Mouse (Mus musculus): Measurements from ENCODE around the gene Ppil1.

Ppil1 gene

DNA sequence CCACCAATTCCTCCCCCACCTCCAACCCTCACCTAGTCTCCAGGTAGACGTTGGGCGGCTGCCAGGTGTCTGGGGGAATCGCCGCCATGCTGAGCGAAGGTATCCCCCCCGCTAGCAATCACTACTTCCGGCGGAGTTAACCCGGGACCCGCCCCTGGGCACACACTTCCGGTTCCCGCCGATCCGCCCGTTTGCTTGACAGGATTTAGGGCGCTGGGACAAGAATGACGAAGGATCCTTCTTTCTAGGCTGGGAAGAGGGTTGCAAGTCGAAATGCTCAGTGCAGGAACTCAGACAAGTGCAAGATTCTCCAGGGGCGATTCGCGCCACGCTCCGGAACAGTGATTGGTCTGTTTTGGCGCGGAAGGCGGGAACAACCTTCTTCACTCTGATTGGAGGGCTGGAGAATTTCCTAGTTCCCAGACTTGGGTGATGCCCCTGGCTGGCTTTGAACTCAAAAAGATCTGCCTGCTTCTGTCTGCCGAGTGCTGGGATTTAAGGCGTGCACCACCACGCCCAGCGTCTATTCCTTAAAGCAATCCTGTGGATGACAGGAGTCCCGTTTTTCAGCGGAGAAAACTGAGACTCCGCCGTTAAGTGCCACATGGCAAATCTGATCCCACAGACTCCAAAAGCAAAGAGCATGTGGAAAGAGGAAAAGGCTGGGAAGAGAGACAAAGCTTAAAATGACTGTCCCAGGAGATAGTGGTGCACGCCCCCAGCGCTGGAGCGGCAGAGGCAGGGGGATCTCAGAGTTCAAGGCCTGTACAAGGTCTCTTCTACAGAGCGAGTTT, at the start of gene Ppil1:
Gene Ppil1, minus strand, starts transcription at position 347 of the 794 bp plus-strand sequence.
- peak; percentile 69 for DNase-seq

DNA sequence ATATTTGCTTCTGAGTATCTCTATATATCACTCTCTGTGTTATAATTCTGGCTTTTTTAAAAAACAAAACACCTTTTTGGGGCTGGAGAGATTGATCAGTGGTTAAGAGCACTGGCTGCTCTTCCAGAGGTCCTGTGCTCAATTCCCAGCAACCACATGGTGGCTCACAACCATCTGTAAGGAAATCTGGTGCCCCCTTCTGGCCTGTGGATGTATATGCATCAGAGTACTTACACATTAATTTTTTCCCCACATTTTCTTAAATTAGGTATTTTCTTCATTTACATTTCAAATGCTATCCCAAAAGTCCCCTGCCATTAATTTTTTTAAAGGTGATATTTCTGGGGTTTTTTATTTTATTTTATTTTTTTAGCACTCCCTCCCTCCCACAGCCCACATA, 49.3 kb upstream of the Ppil1 start:
- no peak for DNase-seq

DNA sequence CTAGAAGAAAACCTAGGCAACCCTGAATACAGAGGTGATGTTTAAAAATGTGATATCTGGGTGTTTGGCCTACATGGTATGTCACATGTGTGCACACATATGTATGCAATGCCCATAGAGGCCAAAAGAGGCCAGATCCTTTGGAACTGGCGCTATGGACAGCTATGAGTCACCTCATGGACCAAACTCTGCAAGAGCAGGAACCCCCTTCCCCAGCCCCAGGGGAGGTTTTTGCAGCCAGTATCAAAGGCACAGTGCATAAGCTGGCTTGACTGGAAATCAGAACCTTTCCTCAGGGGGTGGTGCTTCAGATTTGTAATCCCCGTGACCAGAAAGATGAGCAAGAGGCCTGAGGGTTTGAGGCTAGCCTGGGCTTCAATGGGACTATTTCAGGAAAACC, 48.1 kb upstream of the Ppil1 start:
- DNase-seq = no peak

DNA sequence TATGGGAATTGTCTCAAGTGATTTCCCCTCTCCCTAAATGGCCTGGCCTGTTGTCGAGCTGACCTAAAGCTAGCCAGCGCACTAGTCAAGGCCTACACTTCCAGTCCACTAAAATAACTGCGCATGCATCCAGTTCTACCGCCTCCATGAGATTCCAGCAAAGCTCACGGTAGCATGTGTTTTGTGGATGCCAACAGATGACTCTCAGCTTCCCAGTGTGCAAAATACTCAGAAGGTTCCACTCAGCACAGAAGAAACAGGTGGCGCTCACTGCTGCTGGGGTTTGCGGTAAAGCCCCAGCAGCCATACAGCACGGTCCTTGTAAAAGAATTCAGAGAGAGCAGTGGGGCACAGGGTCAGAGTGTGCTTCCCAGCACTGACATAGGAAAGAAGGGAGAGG, 47.6 kb upstream of the Ppil1 start:
- DNase-seq = peak; percentile 65

DNA sequence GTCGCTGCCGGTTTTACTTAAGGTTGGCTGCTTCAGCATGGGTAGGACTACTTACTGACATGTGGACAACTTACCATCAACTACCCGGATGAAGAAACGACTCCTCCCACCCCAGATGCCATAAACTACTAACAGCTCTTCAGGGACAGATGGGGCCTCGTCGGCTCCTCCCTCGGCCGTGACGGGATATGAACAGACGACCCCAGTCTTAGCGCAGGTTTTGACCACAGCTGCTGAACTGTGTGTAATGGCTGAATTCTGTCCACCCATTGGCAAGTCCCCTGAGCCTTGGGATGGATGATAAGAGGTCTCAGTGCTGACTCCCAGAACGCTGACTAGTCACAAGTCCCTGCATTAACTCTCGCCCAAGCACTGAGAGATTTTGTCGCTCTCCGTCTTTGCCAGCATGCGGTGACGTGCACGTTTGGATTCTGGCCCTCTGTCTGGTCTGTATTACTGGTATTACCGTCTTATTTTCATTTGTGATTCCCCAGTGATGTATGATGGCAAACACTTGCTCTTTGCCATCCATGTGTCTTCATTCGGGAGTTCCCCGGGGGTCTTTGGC, 46.2 kb upstream of the Ppil1 start:
- DNase-seq = no peak

DNA sequence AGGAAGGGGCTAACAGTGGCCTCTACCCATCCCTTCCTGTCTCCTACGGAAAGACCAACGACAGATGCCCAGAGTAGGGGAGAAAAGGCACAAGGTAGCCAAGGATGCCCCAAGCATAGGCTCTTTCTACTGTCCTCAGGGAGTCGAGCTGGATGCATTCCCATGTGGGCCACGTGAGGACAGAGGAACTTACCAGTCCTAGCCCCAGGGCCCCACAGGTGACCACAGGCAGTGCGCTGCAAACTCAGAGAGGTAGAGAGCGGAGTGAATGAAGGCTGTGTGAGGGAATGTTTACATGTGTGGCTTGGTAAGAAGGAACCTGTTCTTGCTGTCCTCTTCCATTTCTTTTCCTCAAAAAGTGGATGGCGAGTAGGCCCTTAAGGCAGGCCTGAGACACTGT, 41.9 kb upstream of the Ppil1 start:
- no peak for DNase-seq

DNA sequence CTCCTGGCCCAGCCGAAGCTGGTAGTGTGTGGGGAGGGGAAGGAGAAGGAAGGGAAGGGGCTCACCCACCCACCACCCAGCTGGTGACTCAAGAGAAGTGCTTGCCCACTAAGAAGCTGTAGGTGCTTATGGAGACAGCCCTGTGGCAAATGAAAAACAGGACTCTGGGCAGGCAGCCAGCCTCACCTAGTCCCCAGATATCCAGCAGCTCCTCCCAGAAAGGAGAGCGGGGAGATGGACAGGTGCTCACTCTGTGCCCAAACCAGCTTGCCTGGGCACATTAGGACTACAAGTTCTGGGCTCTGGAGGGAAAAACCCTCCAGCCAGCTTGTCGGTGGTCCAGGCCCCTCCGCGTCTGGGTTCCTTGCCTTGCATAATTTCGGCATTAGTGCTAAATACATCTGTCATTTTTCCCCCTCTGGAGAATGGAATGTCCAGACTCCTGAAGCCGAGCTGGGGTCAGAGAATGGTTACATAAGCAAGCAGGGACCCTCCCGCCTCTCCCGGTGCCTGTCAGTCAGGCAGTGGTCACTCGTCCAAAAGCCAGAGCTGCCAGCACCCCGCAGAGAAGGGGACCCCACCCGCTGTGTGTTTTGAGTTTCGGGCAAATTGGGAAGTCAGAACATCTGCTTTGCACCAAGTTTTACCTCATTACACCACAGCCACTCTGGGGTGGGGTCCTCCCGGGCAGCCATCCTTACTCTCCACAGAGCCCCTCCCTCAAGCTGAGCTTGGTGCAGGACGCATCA, 41.2 kb upstream of the Ppil1 start:
- DNase-seq = no peak

DNA sequence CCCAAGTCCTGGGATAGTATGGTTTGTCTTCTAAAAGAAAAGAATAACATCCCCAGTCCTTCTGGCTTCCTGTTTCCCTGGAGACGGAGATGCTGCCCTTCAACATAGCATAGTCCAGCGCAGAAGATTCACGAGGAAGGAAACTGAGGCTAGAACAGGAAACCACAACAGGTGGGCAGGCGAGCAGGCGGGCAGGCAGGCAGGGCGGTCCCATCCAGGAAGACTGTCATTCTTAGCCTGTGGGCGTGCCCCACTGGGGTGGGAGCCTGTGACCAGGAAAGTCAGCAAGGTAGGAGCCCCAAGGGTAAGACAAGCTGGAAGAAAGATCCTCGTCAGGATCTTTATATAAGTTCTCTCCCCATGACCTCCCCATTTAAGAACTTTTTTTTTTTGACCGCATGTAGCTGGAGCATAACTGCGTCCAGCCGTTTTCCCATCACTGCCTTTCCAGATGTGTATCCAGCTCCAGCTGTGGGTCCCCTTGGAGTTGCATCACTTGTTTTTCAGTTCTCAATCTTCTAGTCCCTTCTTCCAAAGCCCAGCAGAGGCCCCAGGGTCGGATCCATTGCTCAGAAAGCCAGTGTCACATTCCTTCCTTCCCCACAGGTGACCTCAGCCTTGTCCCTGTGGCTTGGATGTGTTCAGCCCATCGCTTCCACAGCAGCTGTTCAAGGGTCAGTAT, 40.5 kb upstream of the Ppil1 start:
- DNase-seq = no peak

DNA sequence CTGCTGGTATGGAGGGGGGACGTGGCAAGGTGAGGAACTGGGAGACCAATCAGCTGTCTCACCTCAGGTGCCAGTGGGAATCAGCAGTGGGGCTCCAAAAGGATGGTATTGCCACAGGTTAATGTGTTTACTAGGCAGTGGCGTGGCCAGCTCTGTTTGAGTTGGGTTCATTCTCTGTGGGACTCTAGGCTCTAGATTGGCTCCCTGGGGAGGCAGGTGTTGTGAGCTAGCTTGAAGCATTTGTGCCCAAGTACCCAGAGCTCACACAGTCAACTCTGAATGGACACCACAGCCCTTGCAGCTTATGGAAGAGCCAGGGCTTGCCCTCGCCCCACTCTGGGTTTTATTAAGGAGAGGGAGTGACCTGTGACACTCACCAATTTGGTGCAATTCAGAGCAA, 39.9 kb upstream of the Ppil1 start:
- no peak for DNase-seq

DNA sequence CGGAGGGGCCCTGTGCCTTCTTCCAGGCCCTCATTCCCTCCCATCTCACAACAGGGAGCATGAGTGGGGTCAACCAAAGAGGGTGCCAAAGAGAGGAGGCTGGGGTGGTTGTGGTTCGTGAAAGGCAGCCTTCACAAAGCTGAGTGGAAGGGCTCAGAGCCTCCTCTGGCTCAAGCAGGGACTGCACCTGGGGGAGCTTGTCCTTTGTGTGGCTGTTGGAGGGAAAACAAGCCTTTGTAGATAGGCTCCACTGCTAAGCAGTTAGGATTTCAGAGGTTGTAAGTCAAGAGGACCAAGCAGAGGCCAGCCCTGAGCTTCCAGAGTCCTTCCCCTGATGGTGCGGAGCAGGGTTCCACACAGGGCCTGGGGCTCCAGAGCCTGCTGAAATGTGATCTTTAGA, 39.1 kb upstream of the Ppil1 start:
- no peak for DNase-seq

DNA sequence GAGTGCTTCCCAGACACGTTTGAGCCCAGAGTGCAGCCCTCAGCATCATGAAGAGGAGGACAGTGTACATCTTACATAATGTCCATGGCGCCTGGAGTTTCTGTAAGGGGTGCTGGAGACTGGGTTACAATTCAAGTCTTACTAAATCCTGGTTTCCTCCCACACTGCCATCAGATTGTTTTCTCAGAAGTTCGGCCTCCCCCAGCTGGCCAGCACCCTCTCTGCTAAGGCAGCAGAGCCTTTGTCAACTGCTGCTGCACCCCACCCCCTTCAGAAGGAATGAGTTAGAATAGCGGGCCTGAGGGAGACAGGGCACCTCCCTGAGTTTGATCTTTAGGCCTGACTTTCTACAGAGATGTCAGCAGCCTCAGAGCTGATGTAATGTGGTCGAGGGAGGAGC, 38.2 kb upstream of the Ppil1 start:
- no peak for DNase-seq

DNA sequence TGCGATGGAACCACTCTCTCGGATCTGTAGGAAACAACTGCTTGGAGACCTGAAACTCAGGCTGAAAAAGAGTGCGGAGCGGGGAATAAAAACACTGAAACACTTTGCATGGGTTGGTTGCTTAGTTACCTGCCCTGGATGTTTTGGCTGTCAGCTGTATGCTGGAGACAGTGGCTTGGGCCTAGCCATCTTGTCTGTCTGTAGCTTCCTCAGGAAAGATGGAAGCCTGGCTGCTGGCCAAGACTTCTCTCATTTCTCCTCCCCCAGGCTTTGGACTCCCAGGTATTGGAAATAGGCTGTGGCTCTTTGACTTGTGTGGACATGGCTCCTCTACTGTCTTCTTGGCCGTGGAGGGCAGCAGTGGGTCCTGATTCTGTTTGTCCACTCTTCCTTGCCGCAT, 37.4 kb upstream of the Ppil1 start:
- no peak for DNase-seq

DNA sequence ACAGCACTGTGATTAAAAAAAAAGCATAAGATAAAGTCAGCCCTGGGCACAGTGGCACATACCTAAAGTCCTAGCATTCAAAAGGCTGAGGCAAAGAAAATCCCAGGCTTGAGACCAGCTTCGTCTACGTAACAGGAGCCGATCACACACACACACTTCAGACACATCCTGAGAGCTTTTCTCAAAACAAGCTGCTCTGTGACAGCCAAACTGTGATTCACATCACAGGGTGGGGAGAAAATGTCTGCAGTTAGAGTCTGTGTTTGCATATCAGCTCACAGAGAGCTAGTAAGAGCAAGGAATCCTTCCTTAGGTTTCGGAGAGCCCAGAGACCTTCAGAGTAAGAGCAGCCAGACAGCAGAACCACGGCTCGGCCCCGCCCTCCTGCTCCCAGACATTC, 36.9 kb upstream of the Ppil1 start:
- no peak for DNase-seq

DNA sequence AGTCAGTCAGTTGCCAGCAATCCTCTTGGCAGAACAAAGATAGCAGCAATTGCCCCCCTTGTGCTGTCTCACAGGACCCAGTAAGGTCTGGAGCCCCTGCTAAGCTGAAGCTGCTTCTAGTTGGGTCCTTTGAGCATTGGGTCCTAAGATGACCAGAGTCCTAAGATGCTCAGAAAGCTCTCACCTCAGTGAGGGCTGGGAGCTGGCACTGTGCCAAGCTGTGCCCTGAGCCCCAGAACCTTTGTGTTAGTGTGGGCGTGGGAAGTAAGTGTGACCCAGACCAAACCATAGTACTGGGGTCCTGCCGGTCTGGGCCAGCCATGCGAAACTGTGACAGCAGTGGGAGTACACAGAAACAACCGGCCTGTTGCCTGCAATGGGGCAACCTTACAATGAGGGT, 35.3 kb upstream of the Ppil1 start:
- no peak for DNase-seq

DNA sequence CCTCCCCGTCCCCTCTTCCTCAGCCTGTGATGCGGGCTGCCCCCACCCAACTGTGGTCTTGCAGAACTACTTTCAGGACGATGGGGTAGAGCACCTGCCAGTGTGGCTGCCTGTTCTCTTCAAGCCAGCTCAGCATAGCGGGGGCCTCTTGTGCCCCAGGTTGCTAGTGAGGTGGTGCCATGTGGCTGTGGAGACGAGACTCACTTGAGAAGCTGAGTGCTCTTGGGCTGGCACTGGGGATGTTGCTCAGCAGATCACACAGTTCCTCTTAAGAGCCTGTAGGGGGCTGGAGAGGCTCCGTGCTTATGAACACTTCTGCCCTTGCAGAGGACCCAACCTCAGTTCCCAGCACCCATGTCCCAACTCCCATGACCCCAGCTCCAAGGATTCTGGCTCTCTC, 33.8 kb upstream of the Ppil1 start:
- no peak for DNase-seq

DNA sequence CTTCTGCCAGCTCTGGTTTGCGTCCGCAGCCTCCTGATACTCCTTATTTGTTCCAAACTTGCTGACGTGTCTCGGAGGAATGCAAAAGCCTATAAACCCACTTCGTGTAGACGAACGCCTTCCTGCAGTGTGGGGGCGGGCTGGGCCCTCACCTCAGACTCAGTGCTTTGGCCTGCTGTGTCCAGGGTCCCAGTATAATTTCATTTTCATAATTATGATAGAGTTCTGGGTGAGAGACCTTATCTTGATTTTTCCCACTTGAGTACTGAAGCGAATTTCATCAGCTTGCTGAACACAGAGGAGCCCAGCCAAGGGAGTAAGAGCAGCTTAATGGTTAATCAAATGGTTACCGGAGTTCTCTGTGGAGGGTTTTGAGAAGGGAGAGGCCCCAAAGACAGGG, 33.3 kb upstream of the Ppil1 start:
- DNase-seq = no peak

DNA sequence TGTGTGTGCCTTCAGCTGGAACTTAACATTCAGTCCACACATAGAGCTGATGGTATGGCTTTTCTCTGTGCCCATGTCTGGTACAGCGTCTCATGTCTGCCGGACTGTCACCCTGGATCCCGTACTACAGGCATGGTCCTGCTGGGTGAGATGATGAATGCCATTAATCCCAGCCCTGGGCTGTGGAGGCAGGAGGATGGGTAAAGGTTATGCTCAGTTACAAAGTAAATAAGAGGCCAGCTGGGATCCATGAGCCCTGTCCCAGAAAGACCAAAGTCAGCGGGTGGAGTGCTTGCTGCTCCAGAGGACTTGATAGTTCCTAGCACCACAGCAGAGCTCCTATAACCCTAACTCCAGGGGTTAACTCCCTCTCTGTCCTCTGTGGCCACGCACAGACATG, 31.8 kb upstream of the Ppil1 start:
- DNase-seq = no peak

DNA sequence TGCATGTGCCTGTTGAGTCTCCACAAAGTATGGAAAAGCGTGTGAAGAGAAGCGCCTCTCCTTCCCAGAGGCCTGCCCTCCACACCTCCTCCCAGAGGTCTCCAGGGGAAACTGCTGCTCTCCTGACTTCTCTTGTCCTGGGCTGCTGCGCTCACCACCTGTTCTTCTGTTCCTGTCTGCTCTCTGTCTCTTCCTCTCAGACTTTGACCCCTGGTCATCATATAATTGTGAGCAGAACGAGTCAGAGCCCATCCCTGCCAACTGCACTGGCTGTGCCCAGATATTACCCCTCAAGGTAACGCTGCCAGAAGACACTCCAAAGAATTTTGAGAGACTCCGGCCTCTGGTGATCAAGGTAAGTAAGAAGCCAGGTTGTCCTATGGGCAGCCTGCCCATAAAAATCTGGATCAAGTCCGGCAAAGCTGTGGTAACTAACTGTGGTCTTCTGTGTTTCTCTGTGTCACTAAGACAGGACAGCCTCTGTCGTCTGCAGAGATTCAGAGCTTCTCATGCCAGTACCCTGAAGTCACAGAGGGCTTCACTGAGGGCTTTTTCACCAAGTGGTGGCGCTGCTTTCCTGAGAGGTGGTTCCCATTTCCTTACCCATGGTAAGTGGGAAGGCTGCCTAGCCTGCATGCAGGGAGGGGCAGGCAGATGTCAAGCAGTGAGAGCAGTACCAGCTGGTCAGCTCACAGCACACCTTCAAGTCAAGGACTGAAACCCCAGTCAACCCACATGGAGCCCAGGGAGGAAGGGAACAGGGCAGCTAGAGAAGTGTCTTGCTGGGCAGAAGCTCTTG, 30.0 kb upstream of the Ppil1 start:
- DNase-seq = no peak

DNA sequence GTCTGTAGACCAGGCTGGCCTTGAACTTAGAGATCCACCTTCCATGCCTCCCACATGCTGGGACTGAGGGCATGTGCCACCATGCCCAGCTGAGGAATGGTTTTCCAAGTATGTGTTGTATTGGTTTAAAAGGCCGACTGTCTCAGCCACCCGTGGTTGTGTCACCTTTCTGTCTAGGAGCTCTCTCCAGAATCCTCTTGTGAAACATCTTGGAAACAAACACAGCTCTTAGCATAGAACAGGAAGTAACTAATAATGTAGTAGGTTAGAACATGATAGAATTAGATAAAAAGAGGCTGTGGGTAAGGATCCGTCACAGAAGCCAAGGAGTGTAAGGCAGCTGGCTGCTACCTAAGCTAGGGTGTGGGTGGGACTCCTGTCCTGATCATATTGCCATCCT, 29.0 kb upstream of the Ppil1 start:
- no peak for DNase-seq

DNA sequence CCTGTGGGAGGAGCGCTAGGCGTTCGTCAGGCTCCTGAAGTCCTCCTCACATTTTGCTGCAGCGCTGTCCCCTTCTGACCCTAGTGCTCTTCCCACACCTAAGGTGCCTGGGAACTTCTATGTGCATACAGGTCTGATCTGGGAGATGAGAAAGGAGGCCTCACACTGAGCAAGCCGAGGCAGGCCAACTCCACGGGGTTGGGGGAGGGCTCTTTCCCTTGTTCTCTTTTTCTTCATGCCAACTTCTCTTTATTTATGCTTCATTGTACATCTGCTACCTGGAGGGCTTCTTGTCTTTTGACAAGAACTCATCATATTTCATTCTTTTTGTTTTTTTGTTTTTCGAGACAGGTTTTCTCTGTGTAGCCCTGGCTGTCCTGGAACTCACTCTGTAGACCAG, 27.8 kb upstream of the Ppil1 start:
- DNase-seq = no peak

DNA sequence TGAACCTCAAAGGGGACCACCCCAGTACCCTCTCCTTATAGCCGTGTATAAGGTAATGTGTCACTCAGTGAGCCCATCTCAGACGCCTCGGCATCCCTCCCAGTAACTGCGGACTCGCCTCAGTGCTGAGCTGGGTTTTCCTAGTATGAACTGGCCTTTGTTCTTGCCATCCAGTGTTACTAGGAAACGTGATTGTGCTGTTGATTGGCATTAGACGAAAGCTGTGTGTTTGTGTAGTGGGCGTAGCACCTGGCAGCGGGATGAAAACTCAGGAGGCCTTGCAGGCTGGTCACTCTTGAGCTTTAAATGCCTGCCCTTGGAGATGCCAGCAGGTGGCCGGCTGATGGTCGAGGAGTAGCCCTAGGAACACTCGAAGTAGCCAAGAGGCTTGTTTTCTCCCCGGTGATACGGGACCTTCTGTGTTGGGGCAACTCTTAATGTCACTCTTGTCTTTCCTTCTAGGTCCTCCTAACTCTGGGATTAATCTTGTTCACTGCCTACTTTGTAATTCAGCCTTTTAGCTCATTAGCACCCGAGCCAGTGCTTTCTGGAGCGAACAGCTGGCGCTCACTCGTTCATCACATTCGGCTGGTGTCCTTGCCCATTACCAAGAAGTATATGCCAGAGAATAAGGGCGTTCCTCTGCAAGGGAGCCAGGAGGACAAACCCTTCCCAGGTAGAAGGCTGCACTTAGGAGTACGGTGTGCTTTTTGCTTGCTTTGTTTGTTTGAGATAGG, 18.4 kb upstream of the Ppil1 start:
- no peak for DNase-seq

DNA sequence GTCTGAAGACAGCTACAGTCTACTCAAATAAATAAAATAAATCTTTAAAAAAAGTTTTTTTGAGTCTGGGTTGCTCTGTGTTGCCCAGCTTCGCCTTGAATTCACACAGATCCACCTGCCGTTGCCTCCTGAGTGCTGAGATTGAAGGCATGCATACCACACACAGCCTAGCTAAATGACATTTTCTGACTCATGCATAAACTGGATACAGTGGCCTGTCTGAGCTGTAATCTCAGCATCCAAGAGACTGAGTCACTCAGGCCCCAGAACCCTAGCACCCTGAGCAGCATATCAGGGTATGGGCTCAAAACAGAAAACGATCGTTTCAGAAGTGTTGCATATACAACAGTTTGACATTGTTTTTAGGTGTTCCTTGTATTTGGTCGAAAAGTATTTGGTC, 17.6 kb upstream of the Ppil1 start:
- no peak for DNase-seq

All from layer of hippocampus, adult 9-11 months (tissue).